Mouse (Mus musculus) T-helper 2 cell (primary cell): ENCODE measurements around the gene Rmdn2.

Source experiments
- in situ Hi-C: fragments of 300-600 bp; cut with MboI, MseI; formaldehyde crosslinking; loops from one replicate; pipeline ENCODE4 v1.15.1; 2025; ENCODE audit warnings: high pct_unique_total_duplicates

Gene Rmdn2

GRCm38 (mm10) chr17:79611545-79611944 is at the start of gene Rmdn2:
Gene Rmdn2 (plus strand): TSS chr17:79611863.
- in situ Hi-C loops, result no loop called here

DNA sequence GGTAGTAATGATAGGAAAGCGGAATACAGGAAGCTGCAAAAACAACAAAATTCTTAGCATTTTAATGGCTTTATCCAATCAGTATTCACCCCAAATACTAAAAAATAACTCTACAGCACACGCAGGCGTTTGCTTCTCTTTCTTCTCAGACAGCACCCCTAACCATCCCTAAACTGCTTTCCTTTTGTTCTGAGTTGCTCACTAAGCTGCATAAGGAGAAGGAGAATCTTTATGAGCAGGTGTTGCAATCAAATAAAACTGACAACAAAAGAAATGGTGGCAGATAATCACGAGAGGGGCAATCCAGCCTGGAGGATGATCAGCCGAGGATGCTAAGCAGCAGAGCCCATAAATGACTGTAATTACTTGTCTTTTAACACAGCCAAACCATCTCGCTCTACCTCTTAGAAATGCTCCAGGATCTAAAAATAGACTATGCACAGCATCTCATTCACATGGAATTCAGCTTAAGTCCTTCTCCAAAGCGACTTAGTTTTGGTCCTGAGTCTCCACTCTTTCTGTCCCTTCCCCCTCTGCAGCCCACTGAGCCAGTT is 48.5 kb upstream of the Rmdn2 start:
- in situ Hi-C loops, result loop anchor here (10.0 kb wide), 1 partner anchor 358 kb away; no protein-coding TSS in a partner anchor

DNA sequence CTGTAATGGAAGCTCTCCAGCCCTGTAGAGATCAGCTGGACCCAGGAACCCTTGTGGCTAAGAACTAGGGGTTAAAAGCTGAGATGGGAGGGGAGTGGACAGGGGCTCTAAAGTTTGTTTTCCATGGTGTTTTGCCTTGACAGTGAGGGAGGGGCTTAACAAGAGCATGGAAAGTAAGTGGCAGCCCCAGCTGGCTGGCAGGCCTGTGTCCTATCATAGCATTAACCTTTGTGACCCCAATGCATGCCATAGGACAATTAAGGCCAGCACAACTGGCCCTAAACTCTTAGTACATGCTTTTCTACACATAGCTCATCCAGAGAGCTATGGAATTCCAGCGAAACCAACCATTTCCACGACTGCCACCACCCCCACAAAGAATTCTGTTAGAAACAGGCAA is 47.9 kb upstream of the Rmdn2 start:
- in situ Hi-C loops, result loop anchor here (10.0 kb wide), 1 partner anchor 359 kb away; no protein-coding TSS in a partner anchor

DNA sequence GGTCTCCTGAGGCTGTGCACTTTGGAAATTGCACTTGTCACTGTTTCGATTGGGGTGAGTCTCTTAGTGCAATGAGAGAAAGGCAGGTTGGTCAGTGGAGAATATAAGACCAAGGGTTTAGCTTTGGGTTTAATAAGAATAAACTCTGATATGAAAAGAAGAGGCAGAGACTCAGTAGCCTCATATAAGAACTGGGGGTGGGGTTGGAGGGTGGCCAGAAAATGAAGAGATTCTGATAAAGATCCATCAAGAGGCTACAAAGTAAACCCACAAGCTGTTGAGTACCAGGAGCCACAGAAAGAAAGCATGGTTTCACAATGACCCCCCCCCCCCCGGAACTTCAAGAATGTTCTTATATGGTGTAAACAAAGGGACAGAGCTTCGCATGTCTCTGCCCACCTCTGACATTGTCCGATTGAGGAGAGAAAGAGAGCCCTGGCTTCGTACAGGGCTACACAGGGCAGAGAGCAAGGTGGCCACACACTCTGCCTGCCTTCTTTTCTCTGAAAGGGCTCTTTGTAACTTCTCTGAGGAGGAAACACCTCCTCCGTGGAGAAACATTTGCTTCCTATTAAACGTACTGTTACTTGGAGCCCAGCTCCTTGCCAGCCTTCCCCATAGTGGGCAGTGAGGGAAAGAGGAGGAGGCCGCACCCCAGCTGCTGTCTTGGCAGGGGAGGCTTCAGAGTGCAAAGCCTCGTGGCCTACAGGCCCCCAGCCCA is 46.3 kb upstream of the Rmdn2 start:
- in situ Hi-C loops, result loop anchor here (10.0 kb wide), 1 partner anchor 361 kb away; no protein-coding TSS in a partner anchor

DNA sequence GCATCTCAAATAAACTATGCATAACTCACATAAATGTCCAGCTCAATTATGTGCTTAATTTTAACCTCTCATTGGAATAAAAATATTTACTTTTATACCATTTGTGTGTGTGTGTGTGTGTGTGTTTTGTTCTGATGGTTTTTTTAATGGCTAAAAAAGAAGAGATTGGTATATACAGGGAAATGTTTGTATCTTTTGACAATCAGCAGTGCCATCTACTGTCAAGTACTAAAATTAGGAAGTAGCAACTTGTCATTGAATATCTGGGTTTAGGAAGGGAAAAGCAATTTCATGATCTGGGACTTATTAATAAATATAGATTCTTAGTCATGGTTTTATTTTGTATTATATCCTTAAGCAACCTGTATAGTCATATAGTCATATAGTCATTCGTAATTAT is 43.3 kb upstream of the Rmdn2 start:
- in situ Hi-C loops, result loop anchor here (10.0 kb wide), 1 partner anchor 364 kb away; no protein-coding TSS in a partner anchor

DNA sequence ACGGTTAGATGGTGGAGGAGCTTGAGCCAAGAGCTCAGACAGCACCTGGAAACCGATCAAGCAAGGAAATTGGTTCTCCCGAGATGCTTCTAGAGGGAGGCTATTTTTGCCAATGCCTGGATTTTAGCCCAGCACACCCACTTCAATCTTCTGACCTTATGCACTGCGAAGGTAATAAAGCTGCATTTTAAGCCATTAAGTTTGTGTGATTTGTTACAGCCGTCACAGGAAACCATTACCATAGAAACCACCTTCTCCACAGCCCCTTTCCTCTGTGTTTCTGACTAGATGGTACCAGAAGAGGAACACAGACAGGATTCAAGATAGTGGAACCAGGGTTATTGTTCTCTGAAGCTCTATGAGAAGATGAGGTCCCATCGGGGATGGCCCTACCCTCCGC is 33.3 kb upstream of the Rmdn2 start:
- in situ Hi-C loops, result no loop called here

GRCm38 (mm10) chr17:79580264-79580920 is 31.3 kb upstream of the Rmdn2 start:
- in situ Hi-C loops, result loop anchor here (5.0 kb wide), 1 partner anchor 473 kb away; no protein-coding TSS in a partner anchor

- in situ Hi-C loops, result loop anchor here (5.0 kb wide), 1 partner anchor 476 kb away; no protein-coding TSS in a partner anchor
These were observed 28.2 kb upstream of the Rmdn2 start for GRCm38 (mm10) chr17:79583466-79583865.

DNA sequence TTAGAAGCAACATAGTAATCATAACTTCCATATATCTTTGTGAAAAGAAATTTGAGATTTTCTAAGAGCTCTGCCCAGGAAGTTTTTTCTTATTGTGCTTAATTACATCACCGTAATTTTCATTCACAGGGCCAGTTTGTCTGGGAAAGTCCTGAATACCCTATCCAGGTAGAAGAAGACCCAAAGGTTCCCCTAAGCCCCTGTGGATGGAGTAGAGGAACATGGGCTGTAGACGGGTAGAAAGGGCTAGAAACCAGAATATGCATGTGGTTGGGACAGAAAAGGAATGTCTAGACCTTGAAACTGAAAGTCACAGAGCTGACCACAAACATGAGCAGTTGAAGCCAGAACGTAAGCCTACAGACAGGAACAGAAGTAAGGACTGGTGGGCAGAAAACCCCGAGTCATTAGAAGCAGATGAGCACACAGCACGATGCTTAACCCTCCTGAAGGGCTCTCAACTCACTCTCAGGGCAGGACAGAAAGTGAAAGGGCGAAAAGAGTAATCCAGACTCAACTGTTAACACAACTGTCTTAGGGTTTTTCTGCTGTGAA is 27.3 kb upstream of the Rmdn2 start:
- in situ Hi-C loops, result loop anchor here (5.0 kb wide), 1 partner anchor 477 kb away; no protein-coding TSS in a partner anchor

DNA sequence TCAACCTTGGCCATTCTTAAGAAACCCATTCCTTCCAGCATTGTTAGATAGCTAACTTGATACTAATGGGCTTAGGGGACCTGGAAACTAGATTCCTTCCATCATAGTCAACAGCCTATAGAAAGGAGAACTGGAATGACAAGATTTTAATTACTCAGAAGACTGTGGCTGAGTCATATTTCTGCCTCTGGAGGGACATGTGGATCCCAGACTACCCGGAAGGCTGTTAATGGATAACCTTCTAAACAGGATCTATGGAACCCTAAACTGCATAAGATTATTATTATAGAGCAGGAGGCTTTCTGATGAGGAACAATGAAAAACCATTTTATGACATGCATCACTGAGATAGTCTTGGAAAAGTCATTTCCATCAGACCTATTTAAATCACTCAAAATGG is 21.8 kb upstream of the Rmdn2 start:
- in situ Hi-C loops, result loop anchor here (10.0 kb wide), 1 partner anchor 235 kb away; the partner anchor contains the start of gene Cdc42ep3

- in situ Hi-C loops, result loop anchor here (10.0 kb wide), 1 partner anchor 241 kb away; the partner anchor contains the start of gene Cdc42ep3
These were observed 15.7 kb upstream of the Rmdn2 start for GRCm38 (mm10) chr17:79595996-79596395.

DNA sequence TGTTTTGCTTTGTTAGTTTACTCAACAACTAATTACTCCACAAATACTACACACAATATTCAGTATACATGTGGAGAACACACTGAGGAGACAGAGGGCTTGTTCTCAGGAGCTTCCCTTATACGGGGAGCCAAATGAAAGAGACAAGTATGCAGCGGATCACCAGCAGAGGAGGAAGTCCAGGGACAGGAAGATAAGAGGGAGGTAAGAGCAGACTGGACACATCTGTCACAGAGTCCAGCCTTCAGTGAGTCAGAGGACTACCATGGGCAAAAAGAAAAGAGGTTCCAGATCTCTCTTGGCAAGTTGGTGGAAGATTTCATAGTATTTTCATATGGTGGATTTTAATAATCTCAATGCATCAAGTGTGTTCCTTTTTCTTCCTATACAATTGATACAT is 13.5 kb upstream of the Rmdn2 start:
- in situ Hi-C loops, result loop anchor here (10.0 kb wide), 1 partner anchor 243 kb away; the partner anchor contains the start of gene Cdc42ep3

DNA sequence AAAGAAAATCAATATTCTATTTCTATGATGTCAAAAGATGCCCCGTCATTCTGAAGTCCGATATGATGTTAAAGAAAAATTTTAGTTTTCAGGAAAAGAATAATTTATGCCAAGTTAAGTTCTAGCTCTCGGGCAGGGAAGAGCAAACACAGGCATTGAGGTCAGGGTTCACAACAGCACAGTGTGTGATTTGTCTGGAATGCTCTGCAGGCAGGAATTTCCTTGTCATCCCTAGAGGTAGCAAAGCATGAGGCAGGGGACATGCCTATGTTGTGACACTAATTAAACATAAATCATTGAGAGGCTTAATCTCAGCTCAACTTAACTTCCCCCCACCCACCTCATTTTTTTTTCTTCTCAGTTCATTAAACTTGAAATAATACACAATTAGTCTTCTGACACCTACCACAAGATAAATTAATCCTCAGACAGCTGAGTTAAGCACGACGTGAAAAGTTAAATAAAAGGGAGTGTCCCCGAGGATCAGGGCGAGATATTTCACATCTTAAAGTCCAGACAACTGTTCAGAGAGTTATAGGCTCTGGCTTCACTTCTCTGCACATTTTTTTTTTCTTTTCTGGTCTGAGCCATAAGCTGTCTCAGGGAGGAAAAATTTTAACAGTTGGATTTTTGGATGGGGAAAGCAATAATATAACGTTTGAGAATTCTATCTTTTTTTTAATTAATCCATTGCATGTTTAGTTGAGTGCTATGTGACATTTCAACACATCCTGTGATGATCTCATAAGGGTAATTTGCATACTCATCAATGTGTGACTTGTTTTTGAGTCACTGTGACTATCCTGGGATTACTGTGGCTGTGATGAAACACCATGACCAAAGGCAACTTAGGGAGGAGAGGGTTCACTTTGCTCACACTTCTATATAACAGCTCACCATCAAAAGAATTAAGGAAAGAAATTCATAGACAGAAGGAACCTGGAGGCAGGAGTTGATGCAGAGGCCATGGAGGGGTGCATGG is 12.8 kb upstream of the Rmdn2 start:
- in situ Hi-C loops, result loop anchor here (10.0 kb wide), 1 partner anchor 244 kb away; the partner anchor contains the start of gene Cdc42ep3

- in situ Hi-C loops, result no loop called here
These were observed 11.6 kb upstream of the Rmdn2 start for GRCm38 (mm10) chr17:79600108-79600507.

DNA sequence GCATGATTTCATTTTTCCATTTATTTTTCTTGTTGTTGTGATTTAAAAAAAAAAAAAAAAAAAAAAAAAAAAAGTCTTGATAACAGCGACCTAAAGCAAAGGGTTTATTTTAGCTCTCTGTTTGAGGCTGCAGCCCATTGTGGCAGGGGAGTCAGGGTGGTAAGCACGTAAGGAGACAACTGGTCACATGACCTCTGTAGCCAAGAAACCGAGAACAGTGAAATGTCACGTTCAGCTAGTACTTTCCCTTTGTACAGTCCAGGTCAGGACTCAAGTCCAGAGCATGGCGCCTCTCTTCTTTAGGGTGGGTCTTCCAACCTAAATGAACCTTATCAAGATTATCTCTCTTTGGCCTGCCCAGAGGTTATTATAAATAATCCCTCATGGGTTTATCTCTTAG is 9.3 kb upstream of the Rmdn2 start:
- in situ Hi-C loops, result no loop called here

GRCm38 (mm10) chr17:79603427-79603826 is 8.2 kb upstream of the Rmdn2 start:
- in situ Hi-C loops, result no loop called here

- in situ Hi-C loops, result no loop called here
These were observed 5.9 kb upstream of the Rmdn2 start for GRCm38 (mm10) chr17:79605794-79606193.

- in situ Hi-C loops, result no loop called here
These were observed 2.0 kb upstream of the Rmdn2 start for GRCm38 (mm10) chr17:79609697-79610096.

DNA sequence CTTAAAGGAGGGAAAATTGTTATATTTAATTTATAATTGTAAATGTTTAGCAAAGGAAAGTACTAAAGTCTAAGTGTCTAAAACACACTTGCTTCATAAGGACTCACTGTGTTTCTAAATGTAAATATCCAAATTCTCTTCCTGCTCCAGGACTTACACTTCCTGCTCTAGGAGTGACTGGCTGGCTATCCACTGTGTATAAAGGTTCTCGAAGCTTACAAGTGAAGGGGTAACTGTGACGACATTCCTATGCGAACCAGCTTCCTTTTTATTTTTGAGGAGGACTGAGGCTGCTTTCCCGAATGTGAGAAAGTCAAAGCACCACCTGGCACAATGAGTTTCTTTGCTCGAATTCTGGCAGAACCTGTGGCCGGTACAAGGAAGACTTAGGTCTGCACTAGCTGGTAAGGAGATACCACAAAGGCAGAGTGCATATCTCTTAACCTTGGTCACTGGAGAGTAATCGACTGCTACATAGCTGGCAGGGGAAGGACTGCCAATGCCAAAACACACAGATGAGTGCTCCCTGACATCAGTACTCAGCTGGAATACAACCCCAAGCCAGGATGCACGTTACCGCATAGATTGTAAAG is 1.4 kb upstream of the Rmdn2 start:
- in situ Hi-C loops, result no loop called here
